Mouse (Mus musculus) heart, embryonic 14.5 days (tissue): ENCODE results near the gene Gm6408. TPM values are rescaled to one million over a fixed set of nuclear protein-coding genes. Genes with fewer than 3 reads are reported as not detected.
"Not testable (repeated sequence)": the region's sequence is repeated elsewhere in the genome, so short reads cannot be mapped to it uniquely, and the experiment has no call there.

ENCODE experiments used
- ATAC-seq: fragments of 200-750 bp; cut with Nextera tagmentation; 2 replicates; pipeline ENCODE4 v1.8.0; 2017; ENCODE audit warnings: low read depth, moderate TSS enrichment; ENCODE audit not compliant: insufficient number of reproducible peaks, insufficient read depth, low FRiP score
- H3K27ac ChIP-seq, 2 experiments: fragments of 200-500 bp in 1 of 2; fragments of 300-500 bp in 1 of 2; sonication (generic) in 1 of 2; replicated peaks in 1 of 2; 2 replicates each; pipeline ENCODE4 v1.5.1; 2012 to 2014; ENCODE audit warnings: low read depth in 2 of 2, low read length in 2 of 2, control low read depth in 1 of 2, mild to moderate bottlenecking in 1 of 2, mixed read lengths in 1 of 2; ENCODE audit not compliant: control insufficient read depth in 1 of 2, insufficient read depth in 1 of 2
- H3K27me3 ChIP-seq: fragments of 300-500 bp; sonication (generic); 2 replicates; pipeline ENCODE4 v1.6.1; 2014; ENCODE audit warnings: mild to moderate bottlenecking, low read length, control low read depth; ENCODE audit not compliant: control insufficient read depth, insufficient read depth
- H3K36me3 ChIP-seq: fragments of 300-500 bp; sonication (generic); 2 replicates; pipeline ENCODE4 v1.6.1; 2014; ENCODE audit warnings: mild to moderate bottlenecking, control low read depth, low read length, mixed read lengths; ENCODE audit not compliant: control insufficient read depth, insufficient read depth
- H3K4me1 ChIP-seq, 2 experiments: fragments of 200-500 bp in 1 of 2; fragments of 300-500 bp in 1 of 2; sonication (generic) in 1 of 2; 2 replicates each; pipeline ENCODE4 v1.6.1; 2012 to 2014; ENCODE audit warnings: low read length in 2 of 2, control low read depth in 1 of 2, mixed read lengths in 1 of 2; ENCODE audit not compliant: control insufficient read depth in 2 of 2, insufficient read depth in 2 of 2
- H3K4me2 ChIP-seq: fragments of 300-500 bp; sonication (generic); 2 replicates; pipeline ENCODE4 v1.6.1; 2014; ENCODE audit warnings: mild to moderate bottlenecking, low read length
- H3K4me3 ChIP-seq, 2 experiments: fragments of 200-500 bp in 1 of 2; fragments of 300-500 bp in 1 of 2; sonication (generic) in 1 of 2; 2 replicates each; pipeline ENCODE4 v1.5.1; 2012 to 2014; ENCODE audit warnings: low read length in 2 of 2, mild to moderate bottlenecking in 2 of 2, control low read depth in 1 of 2, low read depth in 1 of 2, moderate library complexity in 1 of 2; ENCODE audit not compliant: control insufficient read depth in 1 of 2, insufficient read depth in 1 of 2
- H3K9ac ChIP-seq: fragments of 300-500 bp; sonication (generic); 2 replicates; pipeline ENCODE4 v1.6.1; 2014; ENCODE audit warnings: mild to moderate bottlenecking, low read length
- H3K9me3 ChIP-seq: fragments of 300-500 bp; sonication (generic); 2 replicates; pipeline ENCODE4 v1.6.1; 2016; ENCODE audit warnings: low read length, control low read depth; ENCODE audit not compliant: control insufficient read depth
- WGBS: fragments of 180-500 bp; shearing (Covaris S2); extraction: QIAGEN DNeasy Blood & Tissue Kit; methylation state at CpG from one replicate; pipeline ENCODE4 v1.1.7; 2014; 5-methylcytosine and 5-hydroxymethylcytosine counted together
- polyA plus RNA-seq: library from polyadenylated mRNA; unstranded; fragments of >200 nt; fragmentation: Nextera tagmentation; extraction: Ambion mirVana; gene quantifications from 2 replicates; pipeline ENCODE4 v1.2.1, GENCODE M21; 2014

The Gm6408 gene
- polyA plus RNA-seq, 1 experiment from 2014 or later: not detected

GRCm38 (mm10) chr5:146479564-146479963, 2.2 kb upstream of the Gm6408 start:
- H3K4me3 ChIP-seq, H3K36me3 ChIP-seq, ATAC-seq, H3K9me3 ChIP-seq, H3K27me3 ChIP-seq, H3K4me1 ChIP-seq, H3K27ac ChIP-seq, H3K9ac ChIP-seq, H3K4me2 ChIP-seq: not testable (repeated sequence)
- WGBS: 7% methylated on average over 4 of the region's 4 CpGs

- H3K27me3 ChIP-seq, H3K4me3 ChIP-seq, H3K9ac ChIP-seq, H3K9me3 ChIP-seq, H3K27ac ChIP-seq, H3K36me3 ChIP-seq, ATAC-seq, H3K4me2 ChIP-seq, H3K4me1 ChIP-seq: not testable (repeated sequence)
- 4% methylated on average over 3 of the region's 4 CpGs for WGBS
These were observed 7.2 kb downstream of the Gm6408 start for GRCm38 (mm10) chr5:146488959-146489358.

- H3K36me3 ChIP-seq, H3K4me2 ChIP-seq, H3K4me1 ChIP-seq, H3K9ac ChIP-seq, H3K27ac ChIP-seq, H3K27me3 ChIP-seq, ATAC-seq, H3K4me3 ChIP-seq, H3K9me3 ChIP-seq: not testable (repeated sequence)
- no CpG with 5 or more reads among the region's 5 CpGs for WGBS
These were observed 9.3 kb downstream of the Gm6408 start, which contains the start of gene Gm6370 for GRCm38 (mm10) chr5:146491063-146491462. Gene Gm6370, plus strand, starts transcription at chr5:146491363.

- not testable (repeated sequence) for H3K27me3 ChIP-seq, ATAC-seq, H3K36me3 ChIP-seq, H3K9me3 ChIP-seq, H3K27ac ChIP-seq, H3K4me3 ChIP-seq, H3K4me2 ChIP-seq, H3K4me1 ChIP-seq, H3K9ac ChIP-seq
- no CpG with 5 or more reads among the region's 5 CpGs for WGBS
These were observed 20.3 kb downstream of the Gm6408 start, which contains the start of gene 4930449I24Rik for GRCm38 (mm10) chr5:146502099-146502498. Gene 4930449I24Rik, plus strand, starts transcription at chr5:146502399.

DNA sequence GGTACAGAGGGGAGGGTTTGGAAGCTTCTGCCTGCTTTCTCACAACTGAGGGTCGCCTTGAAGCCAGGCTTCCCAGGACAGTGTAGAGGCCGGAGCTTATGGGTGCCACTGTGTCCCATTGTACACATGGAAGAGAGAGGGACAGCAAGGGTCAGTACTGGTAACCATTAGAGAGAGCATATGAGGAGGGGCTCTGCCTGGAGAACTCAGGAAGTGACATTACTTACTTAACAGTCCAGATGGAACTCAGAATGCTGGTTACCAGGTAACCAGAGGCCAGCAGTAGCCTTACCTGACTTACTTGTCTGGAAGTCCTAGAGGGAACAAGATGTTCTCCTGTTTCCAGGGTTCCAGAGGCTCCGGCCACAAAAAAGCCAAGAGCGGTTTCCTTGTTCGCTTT, 32.1 kb downstream of the Gm6408 start, which contains the start of gene Gm3402:
TSS of gene Gm3402 (plus strand) at position 301 of the 400 bp plus-strand sequence.
- not testable (repeated sequence) for H3K4me1 ChIP-seq, H3K4me3 ChIP-seq, H3K4me2 ChIP-seq, H3K9me3 ChIP-seq, H3K27ac ChIP-seq, H3K9ac ChIP-seq, H3K27me3 ChIP-seq, H3K36me3 ChIP-seq, ATAC-seq
- WGBS: no CpG with 5 or more reads among the region's 5 CpGs

GRCm38 (mm10) chr5:146525501-146525900, 43.7 kb downstream of the Gm6408 start, which contains the start of gene Gm3404:
Gene Gm3404, plus strand, starts transcription at chr5:146525801.
- H3K27ac ChIP-seq, H3K27me3 ChIP-seq, H3K9ac ChIP-seq, H3K9me3 ChIP-seq, ATAC-seq, H3K36me3 ChIP-seq, H3K4me2 ChIP-seq, H3K4me3 ChIP-seq, H3K4me1 ChIP-seq: not testable (repeated sequence)
- WGBS: 100% methylated on average over 2 of the region's 3 CpGs

Other genes with a start within 250 kb of the Gm6408 start
- 0.07 and 0.24 TPM in 2 replicates for gene Wasf3, start 97.0 kb upstream of the Gm6408 start, polyA plus RNA-seq
- gene Gm6370, start 9.4 kb downstream of the Gm6408 start, polyA plus RNA-seq: not detected in 2 replicates
- gene 4930449I24Rik, start 20.4 kb downstream of the Gm6408 start, polyA plus RNA-seq: not detected in 2 replicates
- not detected in 2 replicates for gene Gm3402, start 32.2 kb downstream of the Gm6408 start, polyA plus RNA-seq
- gene Gm3404, start 43.8 kb downstream of the Gm6408 start, polyA plus RNA-seq: not detected in 2 replicates
- not detected in 2 replicates for gene Gm3409, start 55.7 kb downstream of the Gm6408 start, polyA plus RNA-seq
- not detected in 2 replicates for gene Gm3415, start 74.2 kb downstream of the Gm6408 start, polyA plus RNA-seq
- gene Gpr12, start 103.3 kb downstream of the Gm6408 start, polyA plus RNA-seq: not detected in 2 replicates